Mouse (Mus musculus): Measurements from ENCODE around the gene Gm28038. TPM values are rescaled to one million over a fixed set of nuclear protein-coding genes. Genes with fewer than 3 reads are reported as not detected.

Gm28038 gene
- total and polyA plus RNA-seq, 3 experiments: not detected

DNA sequence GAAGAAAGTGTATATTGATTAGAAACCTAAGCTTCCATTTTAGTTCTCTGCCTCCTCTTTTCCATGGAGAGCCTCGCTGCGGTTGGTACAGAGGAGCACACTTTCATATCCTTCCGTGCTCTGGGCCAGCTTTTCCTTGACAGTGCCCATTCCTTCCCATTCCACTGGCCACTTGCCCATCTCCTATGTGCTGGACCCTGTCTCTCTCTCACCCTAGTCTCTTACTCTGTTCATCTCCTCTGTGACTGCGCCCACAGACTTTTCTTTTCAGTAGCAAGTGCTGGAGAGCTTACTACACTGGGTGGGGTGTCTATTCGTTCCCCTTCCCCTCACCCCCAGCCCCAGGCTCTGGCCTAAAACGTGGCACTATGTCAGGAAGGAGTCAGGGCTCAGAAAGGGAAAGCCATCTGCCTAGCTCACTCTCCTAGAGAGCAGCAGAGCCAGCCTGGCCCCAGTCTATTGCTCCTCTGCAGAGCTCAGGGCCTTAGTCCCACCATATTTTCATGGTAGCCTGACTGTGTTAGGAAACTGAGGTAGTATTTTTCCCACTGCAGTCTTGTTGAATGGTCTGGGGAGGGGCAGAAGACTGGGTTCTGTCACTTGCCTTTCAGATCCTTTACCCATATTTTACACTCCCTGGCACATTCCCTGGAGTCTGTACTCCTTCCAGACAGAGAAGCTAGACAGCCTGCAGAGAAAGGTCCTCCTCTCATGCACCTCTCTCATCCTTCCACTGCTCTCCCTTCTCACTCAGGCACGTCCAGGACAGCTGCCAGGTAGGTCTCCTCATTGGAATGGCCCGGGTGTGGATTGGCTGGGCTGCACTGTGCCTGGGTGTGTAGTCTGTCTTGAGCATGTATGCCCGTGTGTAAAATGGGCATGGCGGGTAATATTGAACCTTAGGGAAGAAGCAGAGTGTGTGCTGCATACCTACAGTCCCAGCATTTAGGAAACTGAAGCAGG lies 30.4 kb upstream of the Gm28038 start:
- Histone ChIP-seq H3K27ac (ENCODE audit: control insufficient read depth, low read depth, low read length) (no peak overlapping the region), H3K9ac (ENCODE audit: control insufficient read depth, low read depth, low read length, poor library complexity, severe bottlenecking) (no peak overlapping the region), H3K36me3 (ENCODE audit: control insufficient read depth in 1 of 2, insufficient read depth in 2 of 2, low read length in 2 of 2) (peaks cover 3 to 9% of the 10 kb centered on the region in 2 experiments), H3K27me3 (ENCODE audit: control insufficient read depth in 1 of 2, insufficient read depth in 2 of 2, low read length in 2 of 2) (no peaks in the 10 kb centered on the region), H3K4me3 (ENCODE audit: control insufficient read depth in 1 of 2, insufficient read depth in 1 of 2, low read depth in 2 of 2, low read length in 2 of 2) (no peak overlapping the region), H3K79me2 (ENCODE audit: control insufficient read depth, insufficient read depth, low read length, poor library complexity) (no peaks in the 10 kb centered on the region), H3K4me1 (ENCODE audit: control insufficient read depth in 1 of 2, insufficient read depth in 2 of 2, low read length in 2 of 2) (peaks cover 5 to 8% of the 10 kb centered on the region in 2 experiments), H3K9me3 (replicated peaks; ENCODE audit: insufficient read depth, low read length) (no peaks in the 10 kb centered on the region)
- no peak for DNase-seq (ENCODE audit: low read depth, low spot score)
- TF ChIP-seq MYC (IDR thresholded peaks at IDR 0.05; ENCODE audit: low read depth, low read length) (no peak), MYB (IDR thresholded peaks at IDR 0.05; ENCODE audit: low read depth, low read length) (no peak), UBTF (IDR thresholded peaks at IDR 0.05; ENCODE audit: borderline replicate concordance, insufficient read depth, low read depth, low read length) (no peak), ZKSCAN1 (IDR thresholded peaks at IDR 0.05; ENCODE audit: low read depth, low read length) (no peak)

DNA sequence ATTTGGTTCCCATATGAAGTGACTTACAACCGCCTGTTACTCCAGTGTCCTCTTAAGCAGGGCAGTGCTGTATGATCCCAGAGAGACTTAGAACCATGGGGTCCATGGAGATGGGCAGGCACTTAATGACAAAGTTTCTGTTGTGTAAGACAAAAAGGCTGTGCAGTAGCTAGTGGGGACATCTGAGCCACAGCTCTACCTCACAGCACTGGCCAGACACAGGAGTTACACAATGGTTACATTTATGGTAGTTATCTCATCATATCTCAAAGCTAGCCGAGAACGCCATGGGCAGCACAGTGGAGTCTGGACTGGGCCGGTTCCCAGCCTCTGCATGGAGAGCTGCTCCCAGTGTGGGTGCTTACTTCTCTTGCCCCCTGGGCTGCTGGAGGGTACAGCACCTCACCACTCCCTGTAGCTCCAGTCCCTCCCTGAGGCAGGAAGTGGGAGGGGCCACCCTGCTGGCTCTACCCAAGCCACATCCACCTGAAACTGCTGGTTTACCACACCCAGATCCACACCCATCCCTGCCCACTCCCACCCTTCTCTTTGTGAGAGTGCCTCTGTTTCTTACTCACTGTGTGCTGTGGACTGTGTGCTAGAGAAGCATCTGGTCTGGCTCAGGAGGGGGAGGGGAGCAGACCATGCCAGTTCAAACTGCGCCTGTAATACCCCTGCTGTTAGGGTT lies 29.3 kb upstream of the Gm28038 start:
- peak; percentile 67 for DNase-seq (ENCODE audit: low read depth, low spot score)
- no peak overlapping the region for H3K4me3 ChIP-seq (ENCODE audit: control insufficient read depth in 1 of 2, insufficient read depth in 1 of 2, low read depth in 2 of 2, low read length in 2 of 2)
- TF ChIP-seq ELF1 (IDR thresholded peaks at IDR 0.05; ENCODE audit: low read depth, low read length): 0 out of 2 replicates have a peak, but pooled peaks have one; percentile 26
- no peak for TF ChIP-seq POLR2AphosphoS2 (IDR thresholded peaks at IDR 0.05; ENCODE audit: low read length)
- peaks cover 3 to 9% of the 10 kb centered on the region in 2 experiments for H3K36me3 ChIP-seq (ENCODE audit: control insufficient read depth in 1 of 2, insufficient read depth in 2 of 2, low read length in 2 of 2)
- peaks cover 5 to 8% of the 10 kb centered on the region in 2 experiments for H3K4me1 ChIP-seq (ENCODE audit: control insufficient read depth in 1 of 2, insufficient read depth in 2 of 2, low read length in 2 of 2)
- 0 out of 2 replicates have a peak overlapping the region, but pooled peaks have one; percentile 6 for H3K27ac ChIP-seq (ENCODE audit: control insufficient read depth, low read depth, low read length)
- H3K79me2 ChIP-seq (ENCODE audit: control insufficient read depth, insufficient read depth, low read length, poor library complexity): no peaks in the 10 kb centered on the region
- no peaks in the 10 kb centered on the region for H3K9me3 ChIP-seq (replicated peaks; ENCODE audit: insufficient read depth, low read length)
- H3K27me3 ChIP-seq (ENCODE audit: control insufficient read depth in 1 of 2, insufficient read depth in 2 of 2, low read length in 2 of 2): no peaks in the 10 kb centered on the region
- no peak overlapping the region for H3K9ac ChIP-seq (ENCODE audit: control insufficient read depth, low read depth, low read length, poor library complexity, severe bottlenecking)

DNA sequence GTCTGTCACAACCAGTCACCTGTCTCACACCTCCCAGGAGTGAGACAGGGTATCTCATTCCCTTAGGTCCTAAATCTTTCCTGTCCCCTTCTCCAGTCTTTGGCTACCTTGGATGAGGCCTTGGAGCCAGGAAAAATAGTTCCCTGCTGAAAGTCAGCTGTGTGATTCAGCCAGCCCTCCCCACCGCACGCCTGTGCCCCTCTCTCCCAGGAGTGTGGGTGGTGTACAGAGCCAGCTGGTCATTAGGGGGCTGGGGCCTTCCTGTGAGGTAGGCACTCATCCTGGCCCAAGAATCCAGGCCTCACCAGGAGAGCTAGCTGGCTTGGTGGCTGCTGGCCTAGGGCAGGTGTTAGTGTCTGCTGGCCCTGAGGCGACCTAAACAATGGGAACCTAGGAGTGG lies 28.3 kb upstream of the Gm28038 start:
- no peaks in the 10 kb centered on the region for H3K79me2 ChIP-seq (ENCODE audit: control insufficient read depth, insufficient read depth, low read length, poor library complexity)
- no peak overlapping the region for H3K4me3 ChIP-seq (ENCODE audit: control insufficient read depth in 1 of 2, insufficient read depth in 1 of 2, low read depth in 2 of 2, low read length in 2 of 2)
- peaks cover 3 to 9% of the 10 kb centered on the region in 2 experiments for H3K36me3 ChIP-seq (ENCODE audit: control insufficient read depth in 1 of 2, insufficient read depth in 2 of 2, low read length in 2 of 2)
- no peak for DNase-seq (ENCODE audit: low read depth, low spot score)
- TF ChIP-seq CTCF (IDR thresholded peaks at IDR 0.05 in 2 of 3, conservative IDR thresholded peaks at IDR 0.05 in 1 of 3; ENCODE audit: control insufficient read depth in 1 of 3, insufficient read depth in 1 of 3, low read depth in 2 of 3, low read length in 3 of 3, poor library complexity in 1 of 3, severe bottlenecking in 1 of 3): no peak
- TF ChIP-seq RAD21 (IDR thresholded peaks at IDR 0.05; ENCODE audit: low read depth, low read length): no peak
- TF ChIP-seq MAFK (IDR thresholded peaks at IDR 0.05; ENCODE audit: borderline replicate concordance, low read depth, low read length): no peak
- no peak for TF ChIP-seq ETS1 (IDR thresholded peaks at IDR 0.05; ENCODE audit: low read depth, low read length)
- no peak for TF ChIP-seq CHD1 (IDR thresholded peaks at IDR 0.05; ENCODE audit: low read depth, low read length)
- no peak for TF ChIP-seq TBP (IDR thresholded peaks at IDR 0.05; ENCODE audit: low read depth, low read length)
- no peak for TF ChIP-seq SIN3A (IDR thresholded peaks at IDR 0.05; ENCODE audit: low read length)
- no peak for TF ChIP-seq POLR2AphosphoS2 (IDR thresholded peaks at IDR 0.05; ENCODE audit: low read length)
- no peak for TF ChIP-seq NELFE (IDR thresholded peaks at IDR 0.05; ENCODE audit: low read depth, low read length)
- TF ChIP-seq ELF1 (IDR thresholded peaks at IDR 0.05; ENCODE audit: low read depth, low read length): no peak
- no peak for TF ChIP-seq MEF2A (IDR thresholded peaks at IDR 0.05; ENCODE audit: extremely low read depth, insufficient replicate concordance, low read depth, low read length, poor library complexity, severe bottlenecking)
- TF ChIP-seq POLR2A (IDR thresholded peaks at IDR 0.05; ENCODE audit: control insufficient read depth in 1 of 2, insufficient read depth in 1 of 2, low read depth in 1 of 2, low read length in 2 of 2, poor library complexity in 1 of 2): no peak
- TF ChIP-seq USF1 (IDR thresholded peaks at IDR 0.05; ENCODE audit: low read depth, low read length): no peak
- TF ChIP-seq POLR2AphosphoS5 (IDR thresholded peaks at IDR 0.05; ENCODE audit: borderline replicate concordance, low read depth, low read length): no peak
- TF ChIP-seq EP300 (IDR thresholded peaks at IDR 0.05; ENCODE audit: low read depth in 1 of 2, low read length in 2 of 2): no peak
- no peak overlapping the region for H3K27ac ChIP-seq (ENCODE audit: control insufficient read depth, low read depth, low read length)
- no peaks in the 10 kb centered on the region for H3K27me3 ChIP-seq (ENCODE audit: control insufficient read depth in 1 of 2, insufficient read depth in 2 of 2, low read length in 2 of 2)
- no peaks in the 10 kb centered on the region for H3K9me3 ChIP-seq (replicated peaks; ENCODE audit: insufficient read depth, low read length)
- peaks cover 5 to 8% of the 10 kb centered on the region in 2 experiments for H3K4me1 ChIP-seq (ENCODE audit: control insufficient read depth in 1 of 2, insufficient read depth in 2 of 2, low read length in 2 of 2)
- no peak overlapping the region for H3K9ac ChIP-seq (ENCODE audit: control insufficient read depth, low read depth, low read length, poor library complexity, severe bottlenecking)

Data from MEL (cell line).